Mouse (Mus musculus) testis, postnatal 14 days (tissue): ENCODE results near the gene Bzw1.

Source experiments
- DNase-seq: peaks from one replicate; pipeline ENCODE4 v3.0.0; 2021; ENCODE audit warnings: low spot score

The Bzw1 gene

GRCm38 (mm10) chr1:58396179-58396578, 3.5 kb downstream of the Bzw1 start:
- DNase-seq: no peak

GRCm38 (mm10) chr1:58397731-58398130, 5.0 kb downstream of the Bzw1 start:
- no peak for DNase-seq

GRCm38 (mm10) chr1:58401396-58401795, 8.7 kb downstream of the Bzw1 start:
- DNase-seq: no peak

- no peak for DNase-seq
These were observed 11.0 kb downstream of the Bzw1 start for GRCm38 (mm10) chr1:58403745-58404144.

GRCm38 (mm10) chr1:58407321-58407720, 14.6 kb downstream of the Bzw1 start:
- DNase-seq: no peak

GRCm38 (mm10) chr1:58408141-58408540, 15.4 kb downstream of the Bzw1 start:
- no peak for DNase-seq

GRCm38 (mm10) chr1:58409553-58410197, 17.0 kb downstream of the Bzw1 start:
- DNase-seq: no peak

- no peak for DNase-seq
These were observed 17.5 kb downstream of the Bzw1 start for GRCm38 (mm10) chr1:58410198-58410588.

GRCm38 (mm10) chr1:58410776-58411175, 18.1 kb downstream of the Bzw1 start:
- DNase-seq: no peak

- DNase-seq: no peak
These were observed 22.7 kb downstream of the Bzw1 start for GRCm38 (mm10) chr1:58415442-58415841.

- DNase-seq: no peak
These were observed 23.4 kb downstream of the Bzw1 start for GRCm38 (mm10) chr1:58416048-58416447.

- no peak for DNase-seq
These were observed 27.3 kb downstream of the Bzw1 start for GRCm38 (mm10) chr1:58420032-58420431.

- no peak for DNase-seq
These were observed 28.3 kb downstream of the Bzw1 start for GRCm38 (mm10) chr1:58420961-58421360.

- peak; percentile 32 for DNase-seq
These were observed 30.2 kb downstream of the Bzw1 start for GRCm38 (mm10) chr1:58422879-58423278.

- peak; percentile 94 for DNase-seq
These were observed 30.9 kb downstream of the Bzw1 start, which contains the start of gene Clk1 for GRCm38 (mm10) chr1:58423371-58424248. TSS of gene Clk1 (minus strand) at chr1:58424066.

GRCm38 (mm10) chr1:58424551-58424950, 31.9 kb downstream of the Bzw1 start:
- DNase-seq: no peak

GRCm38 (mm10) chr1:58444691-58445090, 52.0 kb downstream of the Bzw1 start:
- DNase-seq: no peak

- DNase-seq: peak; percentile 89
These were observed 52.5 kb downstream of the Bzw1 start, which contains the start of the genes Nif3l1 and Ppil3 for GRCm38 (mm10) chr1:58445143-58445722. TSS of gene Nif3l1 (plus strand) at chr1:58445151. TSS of gene Ppil3 (minus strand) at chr1:58445486.

GRCm38 (mm10) chr1:58445861-58446260, 53.2 kb downstream of the Bzw1 start:
- no peak for DNase-seq

- no peak for DNase-seq
These were observed 55.1 kb downstream of the Bzw1 start for GRCm38 (mm10) chr1:58447766-58448165.

GRCm38 (mm10) chr1:58448396-58448795, 55.7 kb downstream of the Bzw1 start:
- DNase-seq: no peak

- DNase-seq: no peak
These were observed 61.6 kb downstream of the Bzw1 start for GRCm38 (mm10) chr1:58454316-58454715.
